8 mouse cellular contexts compared by ENCODE assay signal in genomic region chr9:13645153-13645552, GRCm38 (mm10).
DNase-seq lines count a peak whose midpoint lies in the region; ATAC-seq and TF ChIP-seq lines count a peak whose summit lies in the region.

No protein-coding gene starts in this region.

- no peaks in the 10 kb centered on the region for H3K4me1 ChIP-seq in stomach, embryonic 16.5 days (ENCODE audit: control insufficient read depth, insufficient read depth, low read length)
- no peaks in the 10 kb centered on the region for H3K4me1 ChIP-seq in stomach, postnatal 0 days (replicated peaks; ENCODE audit: control insufficient read depth, insufficient read depth)
- peaks cover 3% of the 10 kb centered on the region for H3K4me1 ChIP-seq in forebrain, embryonic 16.5 days (replicated peaks; ENCODE audit: control insufficient read depth, insufficient read depth, low read length)

- no peak overlapping the region for H3K4me3 ChIP-seq in stomach, embryonic 16.5 days (replicated peaks; ENCODE audit: low read length)
- H3K4me3 ChIP-seq in stomach, postnatal 0 days (ENCODE audit: low read depth, low read length) = no peak overlapping the region
- H3K4me3 ChIP-seq in forebrain, embryonic 16.5 days (replicated peaks; ENCODE audit: low read length) = no peak overlapping the region

- H3K36me3 ChIP-seq in stomach, embryonic 16.5 days (ENCODE audit: control insufficient read depth, insufficient read depth, low read length) = no peaks in the 10 kb centered on the region
- H3K36me3 ChIP-seq in stomach, postnatal 0 days (ENCODE audit: control insufficient read depth, insufficient read depth, low read length) = no peaks in the 10 kb centered on the region
- H3K36me3 ChIP-seq in forebrain, embryonic 16.5 days (ENCODE audit: control insufficient read depth, insufficient read depth) = no peaks in the 10 kb centered on the region

- H3K9ac ChIP-seq in stomach, embryonic 16.5 days (ENCODE audit: low read length) = no peak overlapping the region
- no peak overlapping the region for H3K9ac ChIP-seq in stomach, postnatal 0 days (ENCODE audit: low read length)
- H3K9ac ChIP-seq in forebrain, embryonic 16.5 days (replicated peaks; ENCODE audit: low read depth, low read length) = no peak overlapping the region

- TF ChIP-seq CTCF in stomach, postnatal 0 days (IDR thresholded peaks at IDR 0.05; ENCODE audit: low read depth) = no peak

- TF ChIP-seq EP300 in stomach, postnatal 0 days (optimal IDR thresholded peaks at IDR 0.05) = no peak

- H3K27me3 ChIP-seq in stomach, embryonic 16.5 days (ENCODE audit: control insufficient read depth, insufficient read depth, low read length) = no peaks in the 10 kb centered on the region
- H3K27me3 ChIP-seq in stomach, postnatal 0 days (ENCODE audit: control insufficient read depth, insufficient read depth, low read length) = no peaks in the 10 kb centered on the region
- no peaks in the 10 kb centered on the region for H3K27me3 ChIP-seq in forebrain, embryonic 16.5 days (replicated peaks; ENCODE audit: control insufficient read depth, insufficient read depth, low read length)

- intact Hi-C loops in heart, postnatal 36 days (cut with DNase I) = loop anchor here (10.0 kb wide), 1 partner anchor 60 kb away; no protein-coding TSS in a partner anchor

- H3K27ac ChIP-seq in stomach, embryonic 16.5 days (ENCODE audit: low read length) = peak overlapping the region; percentile 49; the same call in 1 of the 2 replicates
- no peak overlapping the region for H3K27ac ChIP-seq in stomach, postnatal 0 days (replicated peaks)
- no peak overlapping the region for H3K27ac ChIP-seq in forebrain, embryonic 16.5 days (ENCODE audit: low read length)

- H3K9me3 ChIP-seq in stomach, embryonic 16.5 days (replicated peaks; ENCODE audit: control insufficient read depth, low read length) = no peaks in the 10 kb centered on the region
- no peaks in the 10 kb centered on the region for H3K9me3 ChIP-seq in stomach, postnatal 0 days (ENCODE audit: control insufficient read depth, low read length)
- no peaks in the 10 kb centered on the region for H3K9me3 ChIP-seq in forebrain, embryonic 16.5 days (ENCODE audit: control insufficient read depth, low read length)

- WGBS in stomach, embryonic 16.5 days = 39% methylated on average over 5 of the region's 5 CpGs
- WGBS in stomach, postnatal 0 days = 44% methylated on average over 5 of the region's 5 CpGs
- 42% methylated on average over 5 of the region's 5 CpGs for WGBS in forebrain, embryonic 16.5 days

- H3K4me2 ChIP-seq in stomach, embryonic 16.5 days (ENCODE audit: low read depth, low read length) = no peak overlapping the region
- no peak overlapping the region for H3K4me2 ChIP-seq in stomach, postnatal 0 days (replicated peaks; ENCODE audit: low read depth)
- H3K4me2 ChIP-seq in forebrain, embryonic 16.5 days (ENCODE audit: low read length) = no peak overlapping the region

- peak; percentile 32 for DNase-seq in cerebellum, adult 11 months
- DNase-seq in cerebellum, postnatal 4 days (ENCODE audit: low spot score in 2 of 2) = no peak
- DNase-seq in stomach, postnatal 0 days (ENCODE audit: low spot score) = no peak
- DNase-seq in heart, postnatal 36 days = peak; percentile 27 to 31
- peak; percentile 25 for DNase-seq in skeletal muscle tissue, adult 2 months (ENCODE audit: low read depth, low spot score)

- ATAC-seq in stomach, embryonic 16.5 days (ENCODE audit: insufficient read depth, low FRiP score) = peak; percentile 77; the same call in 1 of the 2 replicates
- ATAC-seq in stomach, postnatal 0 days (ENCODE audit: low FRiP score, low TSS enrichment) = no peak
- ATAC-seq in forebrain, embryonic 16.5 days = no peak
- no peak for ATAC-seq in CD4-positive, CD25-positive, alpha-beta regulatory T cell, adult 4 months

Comparison
In these comparisons a context has a peak if more than half of its experiments do, and no peak if none do; other contexts are left out.
1. DNase-seq: peak in cerebellum, adult 11 months (single experiment), heart, postnatal 36 days (2 of 2) and skeletal muscle tissue, adult 2 months (single experiment); none in cerebellum, postnatal 4 days (0 of 2) and stomach, postnatal 0 days (single experiment).